Mouse (Mus musculus): ENCODE data around the gene Cir1. TPM values are rescaled to one million over a fixed set of nuclear protein-coding genes. Genes with fewer than 3 reads are reported as not detected.

The Cir1 gene
- polyA plus RNA-seq, 1 experiment from 2014 or later: 35.4 TPM

GRCm38 (mm10) chr2:73277709-73278075 lies 34.8 kb downstream of the Cir1 start:
- no peak for ATAC-seq (ENCODE audit: insufficient number of reproducible peaks, insufficient read depth, low FRiP score, low TSS enrichment, low read depth)
- 2% methylated on average over 18 of the region's 18 CpGs for WGBS
- H3K27ac ChIP-seq: peak overlapping the region; percentile 28; the same call in 1 of the 2 replicates
- peak overlapping the region; percentile 52 for H3K4me2 ChIP-seq
- H3K9ac ChIP-seq: peak overlapping the region; percentile 65
- H3K4me3 ChIP-seq: peak overlapping the region; percentile 34
- no peaks in the 10 kb centered on the region for H3K36me3 ChIP-seq
- peaks cover 84% of the 10 kb centered on the region for H3K27me3 ChIP-seq
- H3K9me3 ChIP-seq: no peaks in the 10 kb centered on the region
- peaks cover 58% of the 10 kb centered on the region for H3K4me1 ChIP-seq

GRCm38 (mm10) chr2:73277021-73277708 lies 35.3 kb downstream of the Cir1 start:
- Histone ChIP-seq H3K4me1 (peaks cover 62% of the 10 kb centered on the region), H3K36me3 (no peaks in the 10 kb centered on the region), H3K9ac (peak overlapping the region; percentile 65), H3K27ac (peak overlapping the region; percentile 28; the same call in 1 of the 2 replicates), H3K4me3 (peak overlapping the region; percentile 34), H3K27me3 (peaks cover 86% of the 10 kb centered on the region), H3K4me2 (peak overlapping the region; percentile 52), H3K9me3 (no peaks in the 10 kb centered on the region)
- 2% methylated on average over 38 of the region's 38 CpGs for WGBS
- no peak for ATAC-seq (ENCODE audit: insufficient number of reproducible peaks, insufficient read depth, low FRiP score, low TSS enrichment, low read depth)

- peaks cover 86% of the 10 kb centered on the region for H3K27me3 ChIP-seq
- H3K4me3 ChIP-seq: peak overlapping the region; percentile 34; the same call in 1 of the 2 replicates
- no peaks in the 10 kb centered on the region for H3K36me3 ChIP-seq
- under 1% methylated on average over 6 of the region's 6 CpGs for WGBS
- ATAC-seq (ENCODE audit: insufficient number of reproducible peaks, insufficient read depth, low FRiP score, low TSS enrichment, low read depth): no peak
- no peaks in the 10 kb centered on the region for H3K9me3 ChIP-seq
- peak overlapping the region; percentile 52 for H3K4me2 ChIP-seq
- no peak overlapping the region for H3K27ac ChIP-seq
- H3K9ac ChIP-seq: no peak overlapping the region
- H3K4me1 ChIP-seq: peaks cover 66% of the 10 kb centered on the region
These were observed 36.3 kb downstream of the Cir1 start for GRCm38 (mm10) chr2:73276141-73276571.

DNA sequence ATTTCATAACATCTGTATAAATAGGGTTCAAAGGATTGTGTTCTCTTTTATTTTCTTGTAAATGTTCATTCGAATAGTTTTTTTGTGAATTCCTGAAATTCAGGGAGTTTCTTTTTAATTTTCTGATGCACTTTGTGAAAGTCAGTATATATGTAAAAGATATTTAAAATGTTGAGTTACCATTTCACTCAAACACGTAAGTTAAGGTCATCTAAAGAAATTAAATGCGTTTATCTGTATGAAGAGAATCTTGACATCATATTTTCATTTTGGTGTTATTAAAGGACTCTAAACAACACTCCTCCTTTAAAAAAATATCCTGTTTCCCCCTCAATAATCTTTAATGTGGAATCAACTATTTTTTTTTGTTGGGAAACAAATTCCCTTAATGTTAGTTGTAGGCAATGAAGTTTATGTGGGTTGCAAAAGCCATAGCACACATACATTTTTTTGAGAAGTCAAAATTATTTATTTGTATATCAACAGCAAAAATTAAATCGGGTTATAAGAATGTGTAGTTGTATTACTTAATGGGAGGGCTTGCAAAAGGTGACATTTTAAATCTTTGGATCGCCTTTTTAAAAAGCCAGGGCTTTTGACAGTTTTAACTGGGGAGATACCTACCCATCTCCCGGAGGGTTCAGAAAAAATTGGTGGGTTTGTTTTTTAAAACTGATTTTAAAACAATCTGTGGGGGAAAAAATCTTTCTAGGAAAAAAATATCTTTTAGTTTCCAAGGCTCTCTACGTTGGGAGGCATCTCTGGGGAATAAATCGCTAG lies 37.0 kb downstream of the Cir1 start:
- no peaks in the 10 kb centered on the region for H3K9me3 ChIP-seq
- peaks cover 66% of the 10 kb centered on the region for H3K4me1 ChIP-seq
- H3K4me2 ChIP-seq: peak overlapping the region; percentile 52
- ATAC-seq (ENCODE audit: insufficient number of reproducible peaks, insufficient read depth, low FRiP score, low TSS enrichment, low read depth): no peak
- no peak overlapping the region for H3K9ac ChIP-seq
- H3K27me3 ChIP-seq: peaks cover 86% of the 10 kb centered on the region
- no peak overlapping the region for H3K27ac ChIP-seq
- H3K4me3 ChIP-seq: no peak overlapping the region
- 11% methylated on average over 8 of the region's 8 CpGs for WGBS
- no peaks in the 10 kb centered on the region for H3K36me3 ChIP-seq

- ATAC-seq (ENCODE audit: insufficient number of reproducible peaks, insufficient read depth, low FRiP score, low TSS enrichment, low read depth): no peak
- Histone ChIP-seq H3K4me2 (peak overlapping the region; percentile 67), H3K9ac (peak overlapping the region; percentile 68), H3K4me3 (peak overlapping the region; percentile 49), H3K36me3 (no peaks in the 10 kb centered on the region), H3K27ac (no peak overlapping the region; the same call in 1 of the 2 replicates), H3K4me1 (peaks cover 66% of the 10 kb centered on the region), H3K9me3 (no peaks in the 10 kb centered on the region), H3K27me3 (peaks cover 86% of the 10 kb centered on the region)
- under 1% methylated on average over 88 of the region's 88 CpGs for WGBS
These were observed 38.2 kb downstream of the Cir1 start for GRCm38 (mm10) chr2:73274119-73274920.

DNA sequence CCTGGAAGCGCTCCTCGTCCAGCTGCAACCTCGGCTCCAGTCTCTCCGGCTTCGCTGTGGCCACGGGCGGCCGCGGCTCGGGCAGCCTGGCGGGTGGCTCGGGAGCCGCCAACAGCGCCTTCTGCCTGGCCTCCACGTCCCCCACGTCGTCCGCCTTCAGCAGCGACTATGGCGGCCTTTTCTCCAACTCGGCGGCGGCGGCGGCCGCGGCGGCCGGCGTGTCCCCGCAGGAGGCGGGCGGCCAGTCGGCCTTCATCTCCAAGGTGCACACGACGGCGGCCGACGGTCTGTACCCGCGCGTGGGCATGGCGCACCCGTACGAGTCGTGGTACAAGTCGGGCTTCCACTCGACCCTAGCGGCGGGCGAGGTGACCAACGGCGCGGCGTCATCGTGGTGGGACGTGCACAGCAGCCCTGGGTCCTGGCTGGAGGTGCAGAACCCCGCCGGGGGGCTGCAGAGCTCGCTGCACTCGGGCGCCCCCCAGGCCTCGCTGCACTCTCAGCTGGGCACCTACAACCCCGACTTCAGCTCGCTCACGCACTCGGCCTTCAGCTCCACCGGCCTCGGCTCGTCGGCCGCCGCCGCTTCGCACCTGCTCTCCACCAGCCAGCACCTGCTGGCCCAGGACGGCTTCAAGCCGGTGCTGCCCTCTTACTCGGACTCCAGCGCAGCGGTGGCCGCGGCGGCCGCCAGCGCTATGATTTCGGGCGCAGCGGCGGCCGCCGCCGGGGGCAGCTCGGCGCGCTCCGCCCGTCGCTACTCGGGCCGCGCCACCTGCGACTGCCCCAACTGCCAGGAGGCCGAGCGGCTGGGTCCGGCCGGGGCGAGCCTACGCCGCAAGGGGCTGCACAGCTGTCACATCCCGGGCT lies 39.0 kb downstream of the Cir1 start:
- Histone ChIP-seq H3K9me3 (no peaks in the 10 kb centered on the region), H3K4me1 (peaks cover 58% of the 10 kb centered on the region), H3K4me2 (peak overlapping the region; percentile 67), H3K27me3 (peaks cover 86% of the 10 kb centered on the region), H3K9ac (peak overlapping the region; percentile 68), H3K36me3 (no peaks in the 10 kb centered on the region), H3K27ac (no peak overlapping the region; the same call in 1 of the 2 replicates), H3K4me3 (peak overlapping the region; percentile 49)
- peak; percentile 16; the same call in 1 of the 2 replicates for ATAC-seq (ENCODE audit: insufficient number of reproducible peaks, insufficient read depth, low FRiP score, low TSS enrichment, low read depth)
- WGBS: under 1% methylated on average over 110 of the region's 110 CpGs

GRCm38 (mm10) chr2:73272351-73273248 lies 39.9 kb downstream of the Cir1 start:
- H3K4me3 ChIP-seq: peak overlapping the region; percentile 49
- no peaks in the 10 kb centered on the region for H3K36me3 ChIP-seq
- H3K4me1 ChIP-seq: peaks cover 56% of the 10 kb centered on the region
- H3K27me3 ChIP-seq: peaks cover 89% of the 10 kb centered on the region
- peak overlapping the region; percentile 68 for H3K9ac ChIP-seq
- WGBS: under 1% methylated on average over 54 of the region's 55 CpGs
- H3K4me2 ChIP-seq: peak overlapping the region; percentile 67
- H3K27ac ChIP-seq: 0 out of 2 replicates have a peak overlapping the region, but pooled peaks have one; percentile 29
- H3K9me3 ChIP-seq: no peaks in the 10 kb centered on the region
- ATAC-seq (ENCODE audit: insufficient number of reproducible peaks, insufficient read depth, low FRiP score, low TSS enrichment, low read depth): no peak

DNA sequence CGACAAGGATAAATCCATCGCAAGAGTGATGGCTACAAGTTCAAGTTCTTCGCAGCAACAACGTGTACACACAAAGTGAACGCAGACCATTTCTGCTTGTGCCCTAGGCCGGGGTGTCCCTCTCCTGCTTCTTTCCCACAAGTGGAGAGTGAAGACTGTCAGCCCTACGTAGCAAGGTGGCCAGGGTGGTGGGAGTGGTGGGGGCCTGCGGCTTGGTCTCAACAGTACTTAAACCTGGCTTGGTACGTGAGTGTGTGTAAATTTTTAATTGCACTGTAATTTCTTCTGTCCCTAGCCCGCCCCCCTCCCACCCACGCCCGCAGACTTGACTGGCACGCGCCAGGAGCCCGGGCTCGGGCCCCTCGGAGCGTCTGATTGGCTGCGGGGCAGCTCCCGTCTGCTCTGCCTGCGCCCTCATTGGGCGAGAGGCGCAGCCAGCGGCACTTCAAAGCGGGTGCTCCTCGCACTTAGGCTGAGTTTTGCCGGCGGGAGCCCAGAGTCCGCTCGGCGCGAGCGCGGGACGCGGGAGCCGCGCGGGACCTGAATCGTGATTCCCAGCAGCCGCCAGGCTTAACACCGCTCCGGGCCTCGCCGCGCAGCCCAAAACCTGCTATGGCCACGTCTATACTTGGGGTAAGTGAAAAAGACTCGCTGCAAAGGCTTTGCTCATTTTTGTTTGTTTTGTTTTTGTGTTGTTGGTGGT lies 40.9 kb downstream of the Cir1 start, which contains the start of gene Sp9:
Gene Sp9, plus strand, starts transcription at position 467 of the 703 bp plus-strand sequence.
- peak; percentile 80; the same call in 1 of the 2 replicates for ATAC-seq (ENCODE audit: insufficient number of reproducible peaks, insufficient read depth, low FRiP score, low TSS enrichment, low read depth)
- Histone ChIP-seq H3K4me3 (peak within 1 kb of the TSS; percentile 49), H3K9ac (peak within 1 kb of the TSS; percentile 68), H3K9me3 (no peaks in the 10 kb centered on the region), H3K36me3 (no peaks in the 10 kb centered on the region), H3K27ac (peak within 1 kb of the TSS; percentile 29; the same call in 1 of the 2 replicates), H3K4me1 (peaks cover 48% of the 10 kb centered on the region), H3K4me2 (peak within 1 kb of the TSS; percentile 67), H3K27me3 (peaks cover 88% of the 10 kb centered on the region)
- WGBS: under 1% methylated on average over 48 of the region's 48 CpGs

- Histone ChIP-seq H3K9me3 (no peaks in the 10 kb centered on the region), H3K27me3 (peaks cover 88% of the 10 kb centered on the region), H3K4me1 (peaks cover 51% of the 10 kb centered on the region), H3K36me3 (no peaks in the 10 kb centered on the region), H3K9ac (no peak overlapping the region), H3K4me2 (peak overlapping the region; percentile 67), H3K4me3 (peak overlapping the region; percentile 49), H3K27ac (no peak overlapping the region; the same call in 1 of the 2 replicates)
- no peak for ATAC-seq (ENCODE audit: insufficient number of reproducible peaks, insufficient read depth, low FRiP score, low TSS enrichment, low read depth)
- WGBS: 2% methylated on average over 38 of the region's 38 CpGs
These were observed 41.7 kb downstream of the Cir1 start for GRCm38 (mm10) chr2:73270593-73271458.

Data from embryonic facial prominence, embryonic 13.5 days (tissue).